Mouse (Mus musculus): ENCODE results near the gene Grem2.

The Grem2 gene

GRCm38 (mm10) chr1:174921298-174921955, at the start of gene Grem2:
Grem2 (minus strand) TSS chr1:174921819.
- CTCF ChIA-PET, result no interaction called here

DNA sequence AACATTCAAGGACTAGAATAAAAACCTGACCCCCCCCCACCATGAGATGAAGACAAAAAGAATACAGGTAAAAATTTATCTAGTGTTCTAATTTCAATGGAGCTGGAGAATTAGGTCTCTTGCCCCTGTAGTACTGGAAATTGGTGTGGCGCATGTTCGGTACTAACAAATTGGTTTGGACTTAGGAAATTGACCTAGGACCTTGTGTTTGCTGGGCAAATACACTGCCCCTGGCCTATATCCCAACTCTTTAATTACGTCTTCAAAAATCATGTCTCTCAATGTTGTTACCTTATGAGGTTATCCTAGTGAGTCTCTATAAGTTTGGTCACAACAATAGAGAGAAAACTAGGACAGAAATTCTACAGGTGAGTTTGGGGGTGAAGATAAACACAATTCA, 38.2 kb upstream of the Grem2 start:
- CTCF ChIA-PET, result no interaction called here

GRCm38 (mm10) chr1:174931003-174931619, 9.5 kb upstream of the Grem2 start:
- CTCF ChIA-PET, result no interaction called here

GRCm38 (mm10) chr1:174929459-174930181, 8.0 kb upstream of the Grem2 start:
- CTCF ChIA-PET, result no interaction called here

DNA sequence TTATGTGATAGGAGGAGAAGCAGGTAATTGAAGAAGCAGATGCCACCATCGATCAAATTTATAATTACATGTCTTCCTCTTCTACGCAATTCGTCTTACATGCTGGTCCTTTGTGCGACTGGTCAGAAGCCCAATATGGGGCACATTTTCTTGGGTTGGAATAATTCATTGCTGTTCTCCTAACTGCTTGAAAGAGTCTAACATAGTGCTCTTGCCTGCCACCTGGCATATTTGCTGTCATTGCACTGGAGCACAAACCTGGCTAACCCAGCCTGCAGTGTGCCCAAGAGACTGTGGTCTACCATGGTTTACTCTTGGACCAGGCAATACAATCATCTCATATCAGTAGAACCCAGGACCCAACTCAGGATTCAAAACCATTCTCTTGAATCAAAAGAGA, 2.7 kb downstream of the Grem2 start:
- CTCF ChIA-PET, result no interaction called here

- CTCF ChIA-PET, result no interaction called here
Measured at GRCm38 (mm10) chr1:174918236-174918870, 3.3 kb downstream of the Grem2 start.

DNA sequence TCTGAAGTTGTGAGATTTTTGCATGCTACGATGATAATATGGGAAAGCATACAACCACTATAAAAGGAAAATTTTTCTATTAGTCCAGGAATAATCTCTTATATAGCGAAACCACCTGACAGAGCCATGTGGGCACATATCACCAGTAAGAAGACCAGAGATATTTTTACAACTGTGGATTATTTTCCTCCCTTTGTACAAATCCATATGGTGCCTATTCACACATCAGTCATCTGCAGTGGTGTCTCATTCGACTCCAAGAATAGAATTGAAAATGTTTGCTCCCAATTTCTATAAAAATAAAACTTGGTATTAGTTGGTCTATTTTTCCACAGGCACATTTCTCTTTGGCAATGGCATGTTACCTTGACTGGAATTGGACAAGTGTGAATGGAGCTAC, 11.8 kb downstream of the Grem2 start:
- CTCF ChIA-PET, result no interaction called here

DNA sequence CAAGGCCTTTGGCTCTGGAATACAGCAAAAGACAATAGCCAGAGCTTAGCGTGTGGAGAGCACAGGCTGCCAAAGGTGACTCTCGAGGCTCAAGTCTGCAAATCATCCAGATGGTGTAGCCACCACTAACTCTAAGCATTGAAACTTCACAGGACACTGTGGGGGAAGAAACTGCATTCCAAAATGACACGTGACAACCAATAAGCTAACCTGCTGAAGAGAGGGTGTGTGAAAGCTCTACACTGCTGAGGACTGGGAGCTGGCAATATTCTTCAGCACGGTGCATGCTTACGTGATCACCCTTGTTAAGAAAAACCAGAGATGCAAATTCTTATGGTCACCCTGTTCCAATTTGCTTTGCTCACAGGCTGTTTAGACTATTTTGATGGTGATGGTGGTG, 13.4 kb downstream of the Grem2 start:
- CTCF ChIA-PET, result no interaction called here

GRCm38 (mm10) chr1:174907637-174908036, 14.0 kb downstream of the Grem2 start:
- CTCF ChIA-PET, result no interaction called here

GRCm38 (mm10) chr1:174902755-174903154, 18.9 kb downstream of the Grem2 start:
- CTCF ChIA-PET, result no interaction called here

DNA sequence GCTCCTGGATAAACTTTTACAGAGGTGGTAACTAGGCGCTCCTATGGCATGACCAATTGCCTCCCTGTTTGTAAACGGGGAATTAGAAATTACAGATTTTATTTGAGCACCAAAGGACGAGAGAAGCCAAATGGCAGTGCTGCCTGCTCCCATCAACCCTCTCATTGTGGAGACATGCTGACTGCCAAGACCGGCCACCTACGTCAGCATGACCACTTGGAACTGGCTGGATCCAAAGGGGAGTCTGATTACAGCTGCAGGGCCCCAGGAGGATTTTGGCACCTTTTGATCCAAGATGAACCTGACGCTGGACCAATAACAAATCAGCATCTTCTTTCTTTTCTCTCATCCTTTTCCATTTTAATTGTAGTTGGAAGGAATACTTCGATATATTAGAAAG, 29.1 kb downstream of the Grem2 start:
- CTCF ChIA-PET, result no interaction called here

GRCm38 (mm10) chr1:174888684-174889405, 32.8 kb downstream of the Grem2 start:
- CTCF ChIA-PET, result no interaction called here

GRCm38 (mm10) chr1:174888073-174888472, 33.5 kb downstream of the Grem2 start:
- CTCF ChIA-PET, result no interaction called here

GRCm38 (mm10) chr1:174882496-174882895, 39.1 kb downstream of the Grem2 start:
- CTCF ChIA-PET, result no interaction called here

GRCm38 (mm10) chr1:174875173-174875572, 46.4 kb downstream of the Grem2 start:
- CTCF ChIA-PET, result no interaction called here

DNA sequence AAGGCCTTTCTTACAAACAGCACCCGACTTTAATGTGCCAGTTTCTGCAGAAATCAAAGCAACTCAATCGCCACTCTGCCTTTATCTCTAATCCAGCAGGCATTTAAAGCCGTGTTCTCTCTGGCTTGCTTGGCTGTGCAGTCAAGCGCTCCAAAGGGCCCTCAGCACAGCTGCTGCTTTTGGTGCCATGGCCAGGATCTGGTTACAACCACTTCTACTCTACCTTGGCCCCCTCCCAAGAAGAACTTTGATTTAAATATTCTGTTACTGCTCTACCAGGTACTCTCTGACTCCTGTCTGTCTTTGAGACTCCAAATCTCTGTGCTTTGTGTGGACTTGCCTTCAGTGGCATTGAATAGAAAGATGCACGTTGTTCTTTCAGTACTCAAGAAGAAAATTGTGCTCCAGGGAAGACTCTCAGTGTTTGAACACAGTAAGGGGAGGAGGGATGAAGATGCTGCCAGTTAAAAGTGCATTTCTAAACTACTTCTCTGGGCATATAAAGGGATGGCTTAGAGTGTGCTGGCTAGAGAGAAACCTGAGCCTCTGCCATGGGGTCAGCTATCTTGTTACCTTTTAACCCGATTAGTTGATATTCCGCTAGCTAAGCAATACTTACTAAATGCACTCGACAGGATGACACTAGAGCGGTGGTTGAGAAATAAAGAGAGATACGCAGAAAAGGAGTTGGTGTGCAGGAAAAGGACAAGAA, 61.1 kb downstream of the Grem2 start:
- CTCF ChIA-PET, result no interaction called here

- CTCF ChIA-PET, result no interaction called here
Measured at GRCm38 (mm10) chr1:174856188-174856587, 65.4 kb downstream of the Grem2 start.

DNA sequence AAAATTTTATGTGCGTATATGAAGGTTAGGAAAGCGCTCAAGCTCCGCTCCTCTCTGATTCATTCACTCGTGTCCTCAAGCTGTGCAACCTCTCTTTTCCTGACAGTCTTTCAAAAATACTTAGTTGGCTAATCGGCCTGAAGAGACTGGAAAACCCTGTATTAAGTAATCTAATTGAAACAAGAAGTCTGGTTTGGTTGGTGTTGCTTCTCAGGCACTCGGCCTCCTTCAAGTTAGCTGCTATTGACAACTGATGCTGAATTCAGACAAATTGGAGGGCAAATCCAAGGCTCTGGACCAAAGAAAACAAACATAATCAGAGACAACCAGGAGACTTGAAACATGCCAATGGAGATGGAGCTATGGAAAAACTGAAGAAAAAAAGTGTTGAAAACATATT, 76.8 kb downstream of the Grem2 start:
- CTCF ChIA-PET, result no interaction called here

DNA sequence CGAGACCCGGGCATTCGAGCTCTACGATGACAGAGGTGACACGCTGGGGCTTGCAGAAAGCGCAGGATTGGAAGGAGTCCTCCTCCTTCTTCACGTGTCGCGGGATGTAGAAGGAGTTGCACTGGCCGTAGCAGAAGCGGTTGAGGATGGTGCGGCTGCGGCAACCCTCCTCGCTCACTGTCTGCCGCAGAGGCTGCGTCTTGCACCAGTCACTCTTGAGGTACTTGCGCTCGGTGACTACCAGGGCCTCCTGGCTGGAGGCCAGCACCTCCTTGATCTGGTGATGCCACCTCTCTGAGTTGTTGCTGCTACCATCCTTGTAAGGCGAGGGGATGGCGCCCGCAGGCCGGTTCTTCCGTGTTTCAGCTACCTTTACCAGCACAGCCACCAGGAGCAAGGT, 84.8 kb downstream of the Grem2 start:
- CTCF ChIA-PET, result no interaction called here

- CTCF ChIA-PET, result no interaction called here
Measured at GRCm38 (mm10) chr1:174826562-174826961, 95.1 kb downstream of the Grem2 start.

DNA sequence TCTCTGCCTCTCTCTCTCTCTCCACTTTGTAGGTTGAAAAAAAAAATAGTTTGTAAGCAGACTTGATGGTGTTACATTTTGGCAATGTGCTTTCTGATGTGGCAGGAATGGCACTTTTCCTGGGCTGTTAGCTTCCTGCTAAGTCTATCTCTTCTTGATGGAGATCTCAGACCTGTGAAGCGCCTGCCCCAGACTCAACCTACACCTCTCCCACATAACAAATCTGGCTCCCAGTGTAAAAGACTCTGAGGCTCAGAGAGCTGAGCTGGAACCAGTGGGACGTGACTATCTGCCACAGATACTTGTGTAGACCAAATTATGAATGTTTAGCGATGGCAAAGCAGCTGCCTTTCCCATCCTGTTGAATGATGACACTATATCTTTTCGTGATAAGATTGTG, 109.8 kb downstream of the Grem2 start:
- CTCF ChIA-PET, result no interaction called here

DNA sequence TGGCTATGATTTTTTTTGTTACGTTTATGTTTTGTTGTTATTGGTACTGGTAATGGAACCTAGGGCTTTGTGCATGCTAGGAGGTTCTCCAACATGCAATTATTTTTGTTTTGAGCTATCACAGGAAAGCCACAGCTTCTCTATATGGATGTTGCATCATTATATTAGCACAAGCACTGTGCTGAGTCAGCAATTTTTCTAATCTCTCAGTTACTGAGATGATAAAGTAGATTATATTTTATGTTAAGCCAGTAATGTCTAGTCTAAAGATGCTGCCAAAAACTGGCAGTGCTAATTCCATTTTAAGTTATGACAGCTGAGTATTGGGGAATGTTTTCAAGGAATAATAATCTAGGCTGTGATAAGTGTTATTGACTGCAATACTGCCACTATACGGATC, 133.0 kb downstream of the Grem2 start:
- CTCF ChIA-PET, result no interaction called here

Data from spleen, embryonic (tissue).